Mouse (Mus musculus): ENCODE data around the gene Gpatch2.

- TF ChIP-seq EP300 (IDR thresholded peaks at IDR 0.05; ENCODE audit: low read depth) (no peak), CTCF (IDR thresholded peaks at IDR 0.05; ENCODE audit: low read depth) (no peak)
These were observed 99.2 kb downstream of the Gpatch2 start for GRCm38 (mm10) chr1:187314516-187314915.

Measured in liver, postnatal 0 days (tissue).